In genomic region chr4:82289596-82289995, GRCm38 (mm10) we compare ENCODE assay signal across 20 mouse cellular contexts.
DNase-seq lines count a peak whose midpoint lies in the region; ATAC-seq lines count a peak whose summit lies in the region.
"Had no signal": no experiment of that assay in that cellular context is flagged by ENCODE, and none has a peak within 500 bp of the region (broad histone marks: within the 10 kb centered on the region; RNA-seq: fewer than 3 reads in every experiment).

No protein-coding gene starts in this region.

- no peaks in the 10 kb centered on the region for H3K9me3 ChIP-seq in heart, embryonic 15.5 days (replicated peaks)
- H3K9me3 ChIP-seq in limb, embryonic 12.5 days, result no peaks in the 10 kb centered on the region
- H3K9me3 ChIP-seq: midbrain, embryonic 12.5 days had no signal

- no peaks in the 10 kb centered on the region for H3K4me1 ChIP-seq in heart, embryonic 15.5 days (replicated peaks)
- H3K4me1 ChIP-seq in limb, embryonic 12.5 days (replicated peaks), result peaks cover 22% of the 10 kb centered on the region

- WGBS in heart, embryonic 15.5 days, result 67% methylated on average over 7 of the region's 7 CpGs
- WGBS in limb, embryonic 12.5 days, result 63% methylated on average over 7 of the region's 7 CpGs

- H3K27me3 ChIP-seq in heart, embryonic 15.5 days, result no peaks in the 10 kb centered on the region
- H3K27me3 ChIP-seq in limb, embryonic 12.5 days, result no peaks in the 10 kb centered on the region
- H3K27me3 ChIP-seq: midbrain, embryonic 12.5 days had no signal

- ATAC-seq in heart, embryonic 15.5 days (replicated peaks; ENCODE audit: insufficient number of reproducible peaks, insufficient read depth, low FRiP score, low read depth), result no peak
- ATAC-seq in common myeloid progenitor, adult 5-6 weeks (replicated peaks; ENCODE audit: low read depth, poor library complexity, severe bottlenecking), result peak; percentile 88
- ATAC-seq in limb, embryonic 12.5 days (ENCODE audit: insufficient number of reproducible peaks, insufficient read depth, low FRiP score, low TSS enrichment, low read depth), result no peak
- ATAC-seq: forebrain, postnatal 0 days; intestine, postnatal 0 days had no signal

- peak overlapping the region; percentile 17; the same call in 1 of the 2 replicates for H3K27ac ChIP-seq in heart, embryonic 15.5 days
- peak overlapping the region; percentile 74 for H3K27ac ChIP-seq in limb, embryonic 12.5 days
- H3K27ac ChIP-seq: hindbrain, embryonic 14.5 days; liver, embryonic 14.5 days; midbrain, embryonic 12.5 days had no signal

- H3K36me3 ChIP-seq in heart, embryonic 15.5 days, result peaks cover 17% of the 10 kb centered on the region; the same call in 1 of the 2 replicates
- H3K36me3 ChIP-seq in limb, embryonic 12.5 days, result peaks cover 7% of the 10 kb centered on the region
- H3K36me3 ChIP-seq: G1E; midbrain, embryonic 12.5 days had no signal

- H3K4me2 ChIP-seq in heart, embryonic 15.5 days, result no peak overlapping the region
- H3K4me2 ChIP-seq in limb, embryonic 12.5 days, result no peak overlapping the region
- H3K4me2 ChIP-seq: hindbrain, embryonic 14.5 days; midbrain, embryonic 12.5 days had no signal

- DNase-seq in heart, adult 18-20 months, result no peak
- DNase-seq in 416B (ENCODE audit: low read depth), result peak; percentile 64
- DNase-seq in yolk sac, embryonic 10.5 days (ENCODE audit: low spot score), result no peak
- no peak for DNase-seq in kidney, postnatal 10 days
- no peak for DNase-seq in gastrocnemius, postnatal 4 days (ENCODE audit: low spot score in 2 of 2)
- DNase-seq: cerebellum, adult 8-10 months; forebrain, postnatal 0 days; gastrocnemius, postnatal 10 days; kidney, postnatal 14 days; layer of hippocampus, adult 9-11 months; lung, postnatal 14 days; thymus, postnatal 36 days had no signal

- no peak overlapping the region for H3K4me3 ChIP-seq in heart, embryonic 15.5 days
- no peak overlapping the region for H3K4me3 ChIP-seq in limb, embryonic 12.5 days (replicated peaks)
- H3K4me3 ChIP-seq: midbrain, embryonic 12.5 days had no signal

- no peak overlapping the region for H3K9ac ChIP-seq in heart, embryonic 15.5 days
- no peak overlapping the region for H3K9ac ChIP-seq in limb, embryonic 12.5 days (replicated peaks)
- H3K9ac ChIP-seq: forebrain, postnatal 0 days; hindbrain, embryonic 14.5 days; liver, embryonic 14.5 days; midbrain, embryonic 12.5 days had no signal
